Mouse (Mus musculus) forebrain, embryonic 10.5 days (tissue): Measurements from ENCODE around the gene Mafk. TPM values are rescaled to one million over a fixed set of nuclear protein-coding genes. Genes with fewer than 3 reads are reported as not detected.

Source experiments
- DNase-seq: peaks from one replicate; pipeline ENCODE4 v3.0.0-alpha.2; 2017; ENCODE audit warnings: low spot score; ENCODE audit errors: extremely low spot score
- H3K27ac ChIP-seq: fragments of 300-500 bp; sonication (generic); 2 replicates; pipeline ENCODE4 v1.5.1; 2016; ENCODE audit warnings: mild to moderate bottlenecking
- H3K27me3 ChIP-seq: fragments of 300-500 bp; sonication (generic); 2 replicates; pipeline ENCODE4 v1.6.1; 2016; ENCODE audit warnings: mild to moderate bottlenecking; ENCODE audit not compliant: poor library complexity, severe bottlenecking
- H3K36me3 ChIP-seq: fragments of 300-500 bp; sonication (generic); replicated peaks from 2 replicates; pipeline ENCODE4 v1.6.1; 2016; ENCODE audit warnings: mild to moderate bottlenecking, moderate library complexity
- H3K4me1 ChIP-seq: fragments of 300-500 bp; sonication (generic); 2 replicates; pipeline ENCODE4 v1.6.1; 2016
- H3K4me3 ChIP-seq: fragments of 300-500 bp; sonication (generic); 2 replicates; pipeline ENCODE4 v1.5.1; 2016; ENCODE audit warnings: mild to moderate bottlenecking, moderate library complexity
- H3K9me3 ChIP-seq: fragments of 300-500 bp; sonication (generic); 2 replicates; pipeline ENCODE4 v1.6.1; 2016; ENCODE audit warnings: mild to moderate bottlenecking, moderate library complexity
- WGBS: fragments of 180-500 bp; shearing (Covaris S2); methylation state at CpG from one replicate; pipeline ENCODE4 v1.1.7; 2016; 5-methylcytosine and 5-hydroxymethylcytosine counted together
- polyA plus RNA-seq: library from polyadenylated mRNA; unstranded; fragments of >200 nt; fragmentation: Nextera tagmentation; extraction: Ambion mirVana; gene quantifications from 2 replicates; pipeline ENCODE4 v1.2.1, GENCODE M21; 2016

Gene Mafk
- polyA plus RNA-seq, 1 experiment from 2014 or later = 9.8 TPM

DNA sequence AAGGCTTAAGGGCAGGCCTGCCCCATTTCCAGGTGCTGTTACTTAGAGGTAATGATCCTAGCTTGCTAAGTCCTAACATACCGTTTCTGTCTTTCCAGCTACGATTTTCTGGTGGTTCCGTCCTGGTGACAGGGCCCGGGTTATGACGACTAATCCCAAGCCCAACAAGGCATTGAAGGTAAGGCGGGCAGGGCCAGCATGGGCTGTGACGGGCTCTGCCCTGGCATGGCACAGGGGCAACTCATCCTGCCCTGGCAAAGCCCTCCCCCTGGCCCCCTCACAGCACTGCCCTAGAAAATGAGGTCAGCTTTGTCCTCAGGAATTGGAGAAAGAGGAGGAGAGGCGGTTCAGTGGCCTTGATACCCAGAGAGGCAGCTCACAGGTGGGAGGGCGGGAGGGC, 7.7 kb downstream of the Mafk start:
- Histone ChIP-seq H3K4me3 (no peak overlapping the region), H3K27ac (peak overlapping the region; percentile 42; the same call in 1 of the 2 replicates), H3K27me3 (no peaks in the 10 kb centered on the region), H3K4me1 (peaks cover 73% of the 10 kb centered on the region), H3K36me3 (peaks cover 28% of the 10 kb centered on the region), H3K9me3 (no peaks in the 10 kb centered on the region)
- DNase-seq = no peak
- WGBS = 94% methylated on average over 9 of the region's 9 CpGs

DNA sequence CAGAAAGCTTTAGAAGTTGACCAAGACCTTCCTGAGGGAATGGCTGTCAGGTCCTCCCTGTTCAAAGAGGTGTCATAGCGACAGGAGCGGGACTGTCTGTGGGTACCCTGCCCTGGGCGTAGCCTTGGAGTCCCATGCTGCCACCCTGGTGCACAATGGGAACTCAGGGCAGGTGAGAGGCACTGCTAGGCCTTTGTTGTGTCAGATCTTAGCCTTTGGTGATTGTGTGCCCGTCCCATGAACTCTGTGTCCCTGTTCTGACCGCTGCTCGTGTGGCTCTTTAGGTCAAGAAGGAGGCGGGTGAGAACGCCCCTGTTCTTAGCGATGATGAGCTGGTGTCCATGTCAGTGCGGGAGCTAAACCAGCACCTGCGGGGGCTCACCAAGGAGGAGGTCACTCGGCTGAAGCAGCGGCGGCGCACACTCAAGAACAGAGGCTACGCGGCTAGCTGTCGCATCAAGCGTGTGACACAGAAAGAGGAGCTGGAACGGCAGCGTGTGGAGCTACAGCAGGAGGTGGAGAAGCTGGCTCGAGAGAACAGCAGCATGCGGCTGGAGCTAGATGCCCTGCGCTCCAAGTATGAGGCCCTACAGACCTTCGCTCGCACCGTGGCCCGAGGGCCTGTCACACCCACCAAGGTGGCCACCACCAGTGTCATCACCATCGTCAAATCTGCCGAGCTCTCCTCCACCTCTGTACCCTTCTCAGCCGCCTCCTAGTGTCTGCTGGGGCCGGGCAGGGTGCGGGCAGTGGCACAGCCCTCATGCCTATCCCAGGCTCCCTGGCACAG, 8.7 kb downstream of the Mafk start:
- no peak overlapping the region for H3K4me3 ChIP-seq
- H3K27ac ChIP-seq = 0 out of 2 replicates have a peak overlapping the region, but pooled peaks have one; percentile 42
- H3K9me3 ChIP-seq = no peaks in the 10 kb centered on the region
- peaks cover 28% of the 10 kb centered on the region for H3K36me3 ChIP-seq
- no peaks in the 10 kb centered on the region for H3K27me3 ChIP-seq
- H3K4me1 ChIP-seq = peaks cover 73% of the 10 kb centered on the region
- WGBS = 94% methylated on average over 33 of the region's 33 CpGs
- no peak for DNase-seq

DNA sequence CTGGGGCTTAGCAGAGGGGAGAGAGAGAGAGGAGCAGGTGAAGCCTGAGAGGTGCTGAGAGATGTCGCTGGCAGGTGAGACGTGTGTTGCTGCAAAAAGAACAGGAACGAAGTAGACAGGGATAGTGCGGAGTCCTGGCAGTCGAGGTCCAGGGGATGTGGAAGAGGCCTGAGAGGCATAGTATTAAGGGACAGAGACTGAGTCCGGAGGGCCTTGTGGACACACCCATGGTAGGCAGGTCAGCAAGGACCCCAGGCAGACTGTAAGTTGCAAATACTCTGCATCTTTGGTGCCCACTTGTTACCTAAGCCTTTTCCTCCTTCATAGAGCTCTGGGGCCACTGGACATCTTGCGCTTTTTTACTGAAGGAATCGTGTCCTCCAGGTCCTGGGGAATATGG, 9.9 kb downstream of the Mafk start:
- H3K4me1 ChIP-seq = peaks cover 64% of the 10 kb centered on the region
- H3K4me3 ChIP-seq = no peak overlapping the region
- 97% methylated on average over 8 of the region's 8 CpGs for WGBS
- no peaks in the 10 kb centered on the region for H3K9me3 ChIP-seq
- DNase-seq = no peak
- H3K36me3 ChIP-seq = peaks cover 28% of the 10 kb centered on the region
- no peak overlapping the region for H3K27ac ChIP-seq
- no peaks in the 10 kb centered on the region for H3K27me3 ChIP-seq

DNA sequence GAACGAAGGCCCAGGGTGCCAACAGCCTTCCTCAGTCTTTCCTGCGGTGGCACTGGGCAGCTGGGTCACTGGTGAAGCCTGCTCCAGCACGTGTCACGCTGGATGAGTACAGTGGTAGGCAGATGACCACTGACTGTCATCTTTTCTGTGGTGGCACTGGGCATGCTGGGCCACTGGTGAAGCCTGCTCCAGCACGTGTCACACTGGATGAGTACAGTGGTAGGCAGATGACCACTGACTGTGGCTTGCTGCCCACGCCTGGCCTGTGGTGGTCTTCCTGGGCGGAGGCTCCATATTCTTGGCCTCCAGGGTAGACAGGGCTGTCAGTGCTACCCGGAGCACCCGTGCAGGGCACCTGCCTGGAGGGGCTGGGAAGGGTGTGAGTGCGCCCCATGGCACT, 10.6 kb downstream of the Mafk start:
- DNase-seq = no peak
- Histone ChIP-seq H3K9me3 (no peaks in the 10 kb centered on the region), H3K36me3 (peaks cover 28% of the 10 kb centered on the region), H3K4me1 (peaks cover 57% of the 10 kb centered on the region), H3K27me3 (no peaks in the 10 kb centered on the region), H3K4me3 (no peak overlapping the region), H3K27ac (no peak overlapping the region)
- 90% methylated on average over 10 of the region's 10 CpGs for WGBS

DNA sequence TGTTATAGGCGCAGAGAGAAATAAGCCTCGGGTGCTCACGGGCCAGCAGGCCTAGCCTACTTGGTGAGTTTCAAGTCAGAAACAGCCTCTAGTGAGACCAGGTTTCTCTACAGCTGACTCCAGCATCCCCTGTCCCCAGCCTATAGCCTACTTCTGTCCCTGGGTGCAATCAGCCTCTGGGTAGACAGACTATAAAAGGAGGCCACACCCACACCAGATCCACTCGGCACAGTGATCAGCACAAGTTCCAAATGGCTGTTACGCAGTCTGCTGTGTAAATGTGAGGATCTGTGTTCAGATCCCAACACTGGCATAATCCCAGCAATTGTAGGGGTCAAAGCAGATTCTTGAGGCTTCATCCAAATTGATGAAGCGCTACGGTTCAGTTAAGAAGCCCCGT, 11.9 kb downstream of the Mafk start:
- Histone ChIP-seq H3K27ac (no peak overlapping the region; the same call in 1 of the 2 replicates), H3K9me3 (no peaks in the 10 kb centered on the region), H3K4me3 (no peak overlapping the region), H3K27me3 (no peaks in the 10 kb centered on the region), H3K4me1 (peaks cover 45% of the 10 kb centered on the region), H3K36me3 (peaks cover 28% of the 10 kb centered on the region)
- 83% methylated on average over 8 of the region's 8 CpGs for WGBS
- no peak for DNase-seq

DNA sequence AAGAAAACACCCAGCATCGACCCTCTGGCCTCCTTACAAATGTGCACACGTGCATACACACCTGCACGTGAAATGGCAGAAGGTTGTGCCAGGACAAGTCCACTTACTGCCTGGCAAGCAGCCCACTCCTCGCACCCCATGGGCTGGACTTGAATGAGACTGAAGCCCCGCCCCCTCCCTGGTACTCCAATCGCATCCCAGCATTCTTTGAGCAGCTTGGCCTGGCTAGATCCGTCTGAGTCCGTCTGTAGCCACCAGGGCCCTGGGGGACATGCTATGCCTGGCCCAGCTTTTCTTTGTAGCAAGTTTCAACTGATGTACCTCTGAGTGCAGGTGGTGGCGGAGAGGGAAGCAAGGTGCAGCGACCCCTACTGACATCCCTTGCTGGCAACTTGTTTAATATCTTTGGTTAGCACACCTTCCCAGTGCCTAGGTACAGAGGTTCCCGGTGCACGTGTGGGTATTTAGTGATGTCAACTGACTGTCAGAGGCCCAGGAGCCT, 12.3 kb downstream of the Mafk start:
- H3K36me3 ChIP-seq = peaks cover 28% of the 10 kb centered on the region
- H3K4me1 ChIP-seq = peaks cover 40% of the 10 kb centered on the region
- 10% methylated on average over 12 of the region's 12 CpGs for WGBS
- H3K4me3 ChIP-seq = peak overlapping the region; percentile 26
- H3K27ac ChIP-seq = peak overlapping the region; percentile 59
- H3K27me3 ChIP-seq = no peaks in the 10 kb centered on the region
- no peaks in the 10 kb centered on the region for H3K9me3 ChIP-seq
- DNase-seq = peak; percentile 67

DNA sequence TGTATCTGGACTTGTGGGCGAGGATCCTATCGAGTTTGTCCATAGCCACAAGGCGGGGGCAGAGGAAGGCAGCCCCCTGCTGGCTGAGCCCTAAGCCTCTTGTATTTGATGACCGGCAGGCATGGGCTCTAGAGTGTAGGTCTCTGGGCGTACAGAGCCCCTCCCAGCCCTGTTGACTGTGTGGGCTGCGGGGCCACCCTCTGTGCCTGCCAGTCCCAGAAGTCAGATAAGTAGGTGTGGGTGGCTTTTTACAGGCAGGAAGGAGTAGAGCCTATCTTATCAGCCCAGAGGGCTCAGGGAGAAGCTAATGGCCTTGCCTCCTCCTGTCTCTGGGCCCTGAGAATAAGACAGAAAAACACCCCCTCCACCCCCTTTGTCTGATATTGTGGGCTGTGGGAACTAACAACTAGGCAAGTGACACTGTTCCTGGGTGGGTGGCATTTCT, 12.8 kb downstream of the Mafk start:
- peak overlapping the region; percentile 26; the same call in 1 of the 2 replicates for H3K4me3 ChIP-seq
- H3K27me3 ChIP-seq = no peaks in the 10 kb centered on the region

DNA sequence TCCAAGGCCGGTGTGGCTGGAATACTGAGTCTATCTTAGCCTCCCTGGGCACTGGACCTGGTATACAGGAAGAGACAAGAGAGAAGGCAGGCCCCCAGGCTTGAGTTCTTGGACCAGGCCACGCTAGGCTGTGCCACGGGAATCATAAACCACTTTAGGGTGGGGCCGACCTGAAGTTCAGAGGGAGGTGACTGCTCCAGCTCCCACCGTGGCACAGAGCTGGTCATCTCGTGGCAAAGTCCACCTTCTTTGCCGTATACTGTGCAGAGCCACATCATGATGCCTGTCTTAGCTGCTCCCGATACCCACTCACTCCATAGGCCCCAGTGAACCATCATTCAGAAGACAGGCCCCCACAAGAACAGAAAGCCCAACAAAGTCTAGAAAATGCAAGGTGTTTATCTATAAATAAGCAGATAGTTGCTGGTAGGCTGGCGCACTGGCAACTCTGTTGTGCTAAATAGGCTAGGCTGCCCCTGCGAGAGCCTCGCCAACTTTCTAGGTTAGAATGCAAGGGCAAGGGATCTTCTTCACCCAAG, 13.3 kb downstream of the Mafk start:
- no peaks in the 10 kb centered on the region for H3K9me3 ChIP-seq
- peaks cover 24% of the 10 kb centered on the region for H3K36me3 ChIP-seq
- H3K4me1 ChIP-seq = peaks cover 33% of the 10 kb centered on the region
- WGBS = 90% methylated on average over 11 of the region's 11 CpGs
- peak overlapping the region; percentile 59 for H3K27ac ChIP-seq
- no peak overlapping the region for H3K4me3 ChIP-seq
- DNase-seq = no peak
- no peaks in the 10 kb centered on the region for H3K27me3 ChIP-seq

More for the DNA sequence above, 12.8 kb downstream of the Mafk start:
- Histone ChIP-seq H3K4me1 (peaks cover 35% of the 10 kb centered on the region), H3K27ac (peak overlapping the region; percentile 59), H3K9me3 (no peaks in the 10 kb centered on the region), H3K36me3 (peaks cover 28% of the 10 kb centered on the region)
- peak; percentile 46 for DNase-seq
- 9% methylated on average over 6 of the region's 6 CpGs for WGBS

DNA sequence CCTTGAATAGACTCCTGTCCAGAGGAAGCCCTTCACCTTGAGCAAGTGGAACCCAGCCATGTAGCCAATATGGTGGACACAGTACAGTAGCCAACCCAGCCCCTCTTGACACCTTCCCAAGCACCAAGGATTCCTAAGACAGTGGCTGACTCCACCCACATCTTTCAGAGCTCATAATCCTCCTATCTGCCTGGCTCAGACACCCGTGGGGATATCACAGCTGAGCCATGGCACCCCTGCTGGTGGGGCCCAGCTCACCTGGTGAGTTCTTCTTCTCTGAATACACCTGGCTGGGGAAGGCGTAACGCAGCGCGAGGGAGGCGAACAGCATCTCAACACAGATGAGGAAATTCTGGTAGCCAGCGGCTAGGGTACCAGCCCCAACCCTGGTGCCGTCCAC, 14.6 kb downstream of the Mafk start:
- H3K36me3 ChIP-seq = peaks cover 11% of the 10 kb centered on the region
- H3K4me3 ChIP-seq = no peak overlapping the region
- DNase-seq = no peak
- WGBS = 91% methylated on average over 8 of the region's 8 CpGs
- H3K27ac ChIP-seq = 0 out of 2 replicates have a peak overlapping the region, but pooled peaks have one; percentile 59
- H3K9me3 ChIP-seq = no peaks in the 10 kb centered on the region
- peaks cover 28% of the 10 kb centered on the region for H3K4me1 ChIP-seq
- H3K27me3 ChIP-seq = no peaks in the 10 kb centered on the region

DNA sequence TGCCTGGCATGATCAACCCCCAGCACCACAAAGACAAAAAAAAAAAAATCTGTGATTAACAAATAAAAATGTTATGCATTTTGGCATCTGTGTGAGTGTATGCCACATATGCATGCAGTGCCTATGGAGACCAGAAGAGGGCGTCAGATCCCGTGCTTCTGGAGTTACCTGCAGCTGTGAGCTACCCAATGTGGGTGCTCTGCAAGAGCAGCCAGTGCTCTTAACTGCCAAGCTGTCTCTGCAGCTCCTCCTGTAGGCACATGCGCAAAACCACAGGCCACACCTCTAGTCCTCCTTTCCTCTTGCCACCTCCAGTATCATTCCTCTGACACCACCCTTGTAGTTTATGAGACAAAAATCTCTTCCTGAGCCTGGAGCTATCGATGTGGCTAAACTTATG, 18.1 kb downstream of the Mafk start:
- 65% methylated on average over 4 of the region's 4 CpGs for WGBS
- Histone ChIP-seq H3K4me3 (no peak overlapping the region), H3K27me3 (peaks cover 29% of the 10 kb centered on the region), H3K9me3 (no peaks in the 10 kb centered on the region), H3K4me1 (peaks cover 25% of the 10 kb centered on the region), H3K27ac (no peak overlapping the region), H3K36me3 (no peaks in the 10 kb centered on the region)
- DNase-seq = no peak

DNA sequence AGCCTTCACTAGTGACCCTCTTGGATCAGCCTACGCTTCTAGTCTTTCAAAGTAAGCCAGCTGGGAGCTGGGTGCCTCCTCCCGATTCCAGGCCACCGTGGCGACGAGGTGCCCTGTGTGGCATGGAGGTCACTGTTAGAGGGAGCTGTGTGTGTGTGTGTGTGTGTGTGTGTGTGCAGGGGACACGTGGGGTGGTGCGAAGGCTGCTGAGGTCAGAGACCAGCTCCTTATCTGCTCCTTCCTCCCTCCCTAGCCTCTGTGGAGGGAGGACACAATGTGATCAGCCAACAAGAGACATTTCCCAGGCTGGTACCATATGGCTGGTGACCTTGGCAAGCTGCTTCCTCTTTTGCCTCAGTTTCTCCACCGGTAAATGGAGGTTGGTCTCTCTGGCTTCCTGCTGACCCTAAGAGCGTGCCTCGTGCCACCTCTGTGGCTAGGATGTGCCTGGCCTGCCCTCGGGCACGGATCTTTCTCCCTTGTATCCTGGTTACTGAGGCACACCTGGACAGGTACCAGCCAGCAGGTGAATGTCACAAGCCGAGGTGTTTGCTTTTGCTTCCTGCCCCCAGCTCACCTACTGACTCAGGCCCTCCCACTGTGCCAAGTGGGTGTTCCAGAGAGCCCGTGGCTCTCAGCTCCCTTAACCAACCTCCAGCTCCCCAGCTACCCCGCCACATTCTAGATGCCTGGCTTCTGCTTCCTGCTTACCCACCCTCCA, 20.5 kb downstream of the Mafk start:
- H3K27ac ChIP-seq = no peak overlapping the region
- WGBS = 82% methylated on average over 15 of the region's 15 CpGs
- DNase-seq = no peak
- peaks cover 15% of the 10 kb centered on the region for H3K4me1 ChIP-seq
- H3K36me3 ChIP-seq = no peaks in the 10 kb centered on the region
- H3K4me3 ChIP-seq = no peak overlapping the region
- H3K9me3 ChIP-seq = no peaks in the 10 kb centered on the region
- H3K27me3 ChIP-seq = peaks cover 38% of the 10 kb centered on the region

DNA sequence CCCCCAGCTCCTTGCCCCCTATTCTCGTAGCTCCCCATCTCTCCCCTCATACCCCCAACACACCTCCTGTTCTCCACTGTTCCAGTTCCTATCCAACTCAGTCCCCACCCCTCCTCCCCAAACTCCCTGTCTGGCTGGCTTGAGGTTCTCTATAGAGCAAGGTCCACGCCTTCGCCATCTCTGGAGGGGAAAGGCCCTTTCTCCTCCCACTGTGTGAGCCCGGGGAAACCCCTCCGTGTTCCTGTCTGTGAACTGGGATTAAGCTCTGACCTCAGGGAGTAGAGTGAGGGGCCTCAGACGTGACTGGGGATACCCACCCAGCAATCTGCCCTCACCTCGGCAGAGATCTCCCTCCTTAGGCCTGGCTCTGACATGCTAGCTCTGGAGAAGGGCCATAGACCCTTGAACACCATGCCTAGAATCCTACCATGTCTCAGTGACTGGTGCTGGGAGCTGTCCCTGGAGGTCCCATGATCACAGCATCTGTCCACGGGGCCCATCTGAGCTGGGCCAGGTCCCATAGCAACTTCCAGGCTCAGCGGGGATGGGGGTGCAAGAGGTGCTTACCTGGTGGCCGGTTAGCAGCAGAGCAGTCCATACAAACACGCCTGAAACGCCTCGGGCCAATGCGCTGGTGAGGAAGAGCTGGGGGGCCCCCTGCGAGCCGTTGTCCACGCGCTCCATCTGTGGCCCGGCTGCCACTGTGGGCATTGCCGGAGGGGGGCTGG, 21.2 kb downstream of the Mafk start:
- no peak for DNase-seq
- Histone ChIP-seq H3K4me1 (peaks cover 15% of the 10 kb centered on the region), H3K27me3 (peaks cover 38% of the 10 kb centered on the region), H3K9me3 (no peaks in the 10 kb centered on the region), H3K27ac (no peak overlapping the region), H3K4me3 (no peak overlapping the region), H3K36me3 (no peaks in the 10 kb centered on the region)
- whole genome bisulfite sequencing = 73% methylated on average over 20 of the region's 20 CpGs
